Mouse (Mus musculus) hindbrain, embryonic 13.5 days (tissue): ENCODE data around the gene Rfc4. TPM values are rescaled to one million over a fixed set of nuclear protein-coding genes. Genes with fewer than 3 reads are reported as not detected.

Experiments
- ATAC-seq: fragments of 200-750 bp; cut with Nextera tagmentation; 2 replicates; pipeline ENCODE4 v1.8.0; 2017; ENCODE audit warnings: moderate TSS enrichment; ENCODE audit not compliant: low FRiP score
- H3K27ac ChIP-seq: fragments of 300-500 bp; sonication (generic); 2 replicates; pipeline ENCODE4 v1.5.1; 2015; ENCODE audit warnings: inconsistent platforms, mild to moderate bottlenecking, moderate library complexity
- H3K27me3 ChIP-seq: fragments of 300-500 bp; sonication (generic); 2 replicates; pipeline ENCODE4 v1.6.1; 2015; ENCODE audit warnings: mild to moderate bottlenecking, inconsistent platforms
- H3K36me3 ChIP-seq: fragments of 300-500 bp; sonication (generic); 2 replicates; pipeline ENCODE4 v1.6.1; 2015; ENCODE audit warnings: mild to moderate bottlenecking, inconsistent platforms
- H3K4me1 ChIP-seq: fragments of 300-500 bp; sonication (generic); replicated peaks from 2 replicates; pipeline ENCODE4 v1.6.1; 2015; ENCODE audit warnings: inconsistent platforms
- H3K4me2 ChIP-seq: fragments of 300-500 bp; sonication (generic); 2 replicates; pipeline ENCODE4 v1.6.1; 2015; ENCODE audit warnings: inconsistent platforms, mild to moderate bottlenecking, moderate library complexity
- H3K4me3 ChIP-seq: fragments of 300-500 bp; sonication (generic); 2 replicates; pipeline ENCODE4 v1.5.1; 2015; ENCODE audit warnings: mild to moderate bottlenecking, inconsistent platforms
- H3K9ac ChIP-seq: fragments of 300-500 bp; sonication (generic); 2 replicates; pipeline ENCODE4 v1.6.1; 2015; ENCODE audit warnings: mild to moderate bottlenecking, inconsistent platforms
- H3K9me3 ChIP-seq: fragments of 300-500 bp; sonication (generic); 2 replicates; pipeline ENCODE4 v1.6.1; 2016; ENCODE audit warnings: inconsistent platforms
- whole genome bisulfite sequencing: fragments of 180-500 bp; shearing (Covaris S2); methylation state at CpG from one replicate; pipeline ENCODE4 v1.1.7; 2015; 5-methylcytosine and 5-hydroxymethylcytosine counted together
- polyA plus RNA-seq: library from polyadenylated mRNA; unstranded; fragments of >200 nt; fragmentation: Nextera tagmentation; extraction: Ambion mirVana; gene quantifications from 2 replicates; pipeline ENCODE4 v1.2.1, GENCODE M21; 2015

Gene Rfc4
- polyA plus RNA-seq, 1 experiment from 2014 or later, result 57.9 TPM

GRCm38 (mm10) chr16:23157013-23157412 lies 29.5 kb upstream of the Rfc4 start:
- no peaks in the 10 kb centered on the region for H3K9me3 ChIP-seq
- WGBS, result 95% methylated on average over 13 of the region's 13 CpGs
- ATAC-seq, result no peak

GRCm38 (mm10) chr16:23154261-23154660 lies 26.7 kb upstream of the Rfc4 start:
- H3K4me3 ChIP-seq, result no peak overlapping the region
- no peaks in the 10 kb centered on the region for H3K9me3 ChIP-seq
- H3K27me3 ChIP-seq, result no peaks in the 10 kb centered on the region
- H3K27ac ChIP-seq, result no peak overlapping the region
- H3K4me1 ChIP-seq, result no peaks in the 10 kb centered on the region
- H3K36me3 ChIP-seq, result no peaks in the 10 kb centered on the region
- no peak for ATAC-seq
- no peak overlapping the region for H3K9ac ChIP-seq
- no peak overlapping the region for H3K4me2 ChIP-seq
- WGBS, result 83% methylated on average over 5 of the region's 5 CpGs

More at GRCm38 (mm10) chr16:23157013-23157412, 29.5 kb upstream of the Rfc4 start:
- H3K4me1 ChIP-seq, result no peaks in the 10 kb centered on the region
- no peak overlapping the region for H3K9ac ChIP-seq
- H3K27ac ChIP-seq, result no peak overlapping the region
- no peaks in the 10 kb centered on the region for H3K36me3 ChIP-seq
- H3K4me3 ChIP-seq, result no peak overlapping the region
- no peak overlapping the region for H3K4me2 ChIP-seq
- no peaks in the 10 kb centered on the region for H3K27me3 ChIP-seq

DNA sequence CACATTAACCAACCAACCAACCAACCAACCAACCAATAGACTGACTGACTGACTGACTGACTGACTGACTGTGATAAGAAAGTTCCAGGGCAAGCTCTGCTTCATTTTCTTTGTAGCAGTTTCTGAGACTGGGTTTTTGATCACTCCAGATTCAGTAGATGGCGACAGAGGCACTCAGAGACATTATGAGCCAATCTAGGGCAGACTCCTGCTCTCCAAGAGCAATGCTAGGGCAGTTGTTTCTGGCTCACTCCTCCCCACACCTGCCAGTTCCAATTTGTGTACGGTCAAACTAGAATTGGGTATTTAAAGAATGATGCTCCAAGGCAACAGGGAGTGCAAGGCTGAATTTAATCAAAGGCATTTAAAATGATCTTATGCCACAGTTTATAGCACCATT lies 23.9 kb upstream of the Rfc4 start:
- ATAC-seq, result no peak
- WGBS, result 33% methylated on average over 2 of the region's 2 CpGs

DNA sequence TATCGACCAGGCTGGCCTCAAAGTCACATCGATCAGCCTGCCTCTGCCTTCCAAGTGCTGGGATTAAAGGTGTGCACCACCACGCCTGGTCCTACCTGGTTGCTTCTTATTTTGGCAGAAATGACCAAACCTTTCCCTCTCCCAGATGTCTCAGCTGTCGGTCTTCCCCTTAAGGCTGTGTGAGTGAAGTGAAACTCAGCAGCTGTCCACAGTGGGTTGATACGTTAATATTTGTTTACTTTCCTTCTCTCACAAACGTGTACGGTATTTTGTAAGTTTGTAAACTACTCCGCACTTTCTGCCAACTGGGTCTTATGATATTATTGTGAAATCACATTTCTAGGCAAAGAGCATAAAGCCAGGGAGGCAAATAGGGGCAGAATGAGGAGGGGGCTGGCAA lies 21.9 kb upstream of the Rfc4 start:
- Histone ChIP-seq H3K27me3 (no peaks in the 10 kb centered on the region), H3K4me2 (no peak overlapping the region), H3K9me3 (no peaks in the 10 kb centered on the region), H3K27ac (no peak overlapping the region), H3K9ac (no peak overlapping the region), H3K36me3 (no peaks in the 10 kb centered on the region), H3K4me3 (no peak overlapping the region), H3K4me1 (no peaks in the 10 kb centered on the region)
- ATAC-seq, result no peak
- 90% methylated on average over 8 of the region's 8 CpGs for WGBS

More for the DNA sequence above, 23.9 kb upstream of the Rfc4 start:
- no peaks in the 10 kb centered on the region for H3K27me3 ChIP-seq
- H3K27ac ChIP-seq, result no peak overlapping the region
- H3K9me3 ChIP-seq, result no peaks in the 10 kb centered on the region
- H3K4me2 ChIP-seq, result no peak overlapping the region
- no peaks in the 10 kb centered on the region for H3K4me1 ChIP-seq
- H3K36me3 ChIP-seq, result no peaks in the 10 kb centered on the region
- H3K9ac ChIP-seq, result no peak overlapping the region
- H3K4me3 ChIP-seq, result no peak overlapping the region

DNA sequence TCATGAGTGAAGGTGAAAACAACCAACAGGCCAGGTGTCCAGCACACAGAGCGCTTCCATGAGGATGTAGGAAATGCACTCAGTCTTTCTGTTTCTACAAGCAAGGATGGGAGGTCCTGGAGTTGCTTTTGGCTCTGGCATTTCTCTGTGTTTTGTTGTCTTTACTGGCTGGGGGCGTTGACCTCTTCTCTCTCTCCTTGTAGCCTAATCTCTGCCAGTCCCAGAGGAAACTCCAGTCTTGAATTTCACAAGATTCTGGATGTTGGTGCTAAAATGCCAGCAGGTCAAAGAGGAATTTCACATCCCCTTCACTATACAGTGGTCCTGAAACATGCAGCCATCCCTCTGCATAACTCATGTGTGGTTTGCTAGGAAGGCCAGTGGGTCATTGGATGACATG lies 21.4 kb upstream of the Rfc4 start:
- Histone ChIP-seq H3K36me3 (no peaks in the 10 kb centered on the region), H3K9ac (no peak overlapping the region), H3K4me2 (no peak overlapping the region), H3K4me3 (no peak overlapping the region), H3K4me1 (no peaks in the 10 kb centered on the region), H3K27me3 (no peaks in the 10 kb centered on the region), H3K27ac (no peak overlapping the region), H3K9me3 (no peaks in the 10 kb centered on the region)
- 74% methylated on average over 2 of the region's 2 CpGs for WGBS
- no peak for ATAC-seq

GRCm38 (mm10) chr16:23146280-23146679 lies 18.7 kb upstream of the Rfc4 start, which contains the start of gene Adipoq:
TSS of gene Adipoq (plus strand) at chr16:23146536.
- H3K4me2 ChIP-seq, result no peak within 1 kb of the TSS
- H3K27ac ChIP-seq, result no peak within 1 kb of the TSS
- WGBS, result 88% methylated on average over 3 of the region's 3 CpGs
- H3K27me3 ChIP-seq, result no peaks in the 10 kb centered on the region
- no peak within 1 kb of the TSS for H3K4me3 ChIP-seq
- no peaks in the 10 kb centered on the region for H3K4me1 ChIP-seq
- no peaks in the 10 kb centered on the region for H3K36me3 ChIP-seq
- no peaks in the 10 kb centered on the region for H3K9me3 ChIP-seq
- ATAC-seq, result no peak
- H3K9ac ChIP-seq, result no peak within 1 kb of the TSS

- no peak overlapping the region for H3K9ac ChIP-seq
- no peaks in the 10 kb centered on the region for H3K36me3 ChIP-seq
- no peak overlapping the region for H3K27ac ChIP-seq
- H3K27me3 ChIP-seq, result no peaks in the 10 kb centered on the region
- H3K4me1 ChIP-seq, result no peaks in the 10 kb centered on the region
- no peak for ATAC-seq
- no peak overlapping the region for H3K4me2 ChIP-seq
- no peaks in the 10 kb centered on the region for H3K9me3 ChIP-seq
- no peak overlapping the region for H3K4me3 ChIP-seq
- WGBS, result 83% methylated on average over 5 of the region's 5 CpGs
These were observed 17.7 kb upstream of the Rfc4 start for GRCm38 (mm10) chr16:23145211-23145610.

DNA sequence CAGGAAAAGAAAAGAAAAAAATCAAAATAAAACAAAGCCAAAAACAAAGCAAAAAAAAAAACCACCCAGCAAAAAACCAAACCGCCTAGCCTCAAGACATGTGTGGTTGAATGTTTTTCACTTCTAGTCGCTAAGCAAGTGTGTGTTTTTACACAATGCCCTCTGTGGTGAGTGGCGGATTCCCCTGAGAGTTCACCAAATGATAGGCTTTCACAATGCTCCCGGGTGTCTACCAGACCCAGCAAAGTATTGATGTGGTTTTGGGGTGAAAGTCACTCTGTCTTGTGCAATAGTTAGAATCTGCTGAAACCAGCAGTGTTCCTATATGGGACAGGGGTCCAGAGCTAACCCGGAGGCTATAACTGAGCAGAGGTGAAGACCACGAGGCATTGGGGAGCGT lies 16.8 kb upstream of the Rfc4 start:
- ATAC-seq, result no peak
- H3K4me2 ChIP-seq, result no peak overlapping the region
- H3K9ac ChIP-seq, result no peak overlapping the region
- no peak overlapping the region for H3K4me3 ChIP-seq
- 82% methylated on average over 7 of the region's 7 CpGs for WGBS
- no peak overlapping the region for H3K27ac ChIP-seq
- H3K4me1 ChIP-seq, result no peaks in the 10 kb centered on the region
- H3K27me3 ChIP-seq, result no peaks in the 10 kb centered on the region
- H3K9me3 ChIP-seq, result no peaks in the 10 kb centered on the region
- H3K36me3 ChIP-seq, result no peaks in the 10 kb centered on the region

- Histone ChIP-seq H3K4me3 (no peak overlapping the region), H3K4me1 (no peaks in the 10 kb centered on the region), H3K9ac (no peak overlapping the region), H3K36me3 (no peaks in the 10 kb centered on the region), H3K9me3 (no peaks in the 10 kb centered on the region), H3K27me3 (no peaks in the 10 kb centered on the region), H3K4me2 (no peak overlapping the region), H3K27ac (no peak overlapping the region)
- 91% methylated on average over 3 of the region's 3 CpGs for WGBS
- ATAC-seq, result no peak
These were observed 13.4 kb upstream of the Rfc4 start for GRCm38 (mm10) chr16:23140911-23141310.

DNA sequence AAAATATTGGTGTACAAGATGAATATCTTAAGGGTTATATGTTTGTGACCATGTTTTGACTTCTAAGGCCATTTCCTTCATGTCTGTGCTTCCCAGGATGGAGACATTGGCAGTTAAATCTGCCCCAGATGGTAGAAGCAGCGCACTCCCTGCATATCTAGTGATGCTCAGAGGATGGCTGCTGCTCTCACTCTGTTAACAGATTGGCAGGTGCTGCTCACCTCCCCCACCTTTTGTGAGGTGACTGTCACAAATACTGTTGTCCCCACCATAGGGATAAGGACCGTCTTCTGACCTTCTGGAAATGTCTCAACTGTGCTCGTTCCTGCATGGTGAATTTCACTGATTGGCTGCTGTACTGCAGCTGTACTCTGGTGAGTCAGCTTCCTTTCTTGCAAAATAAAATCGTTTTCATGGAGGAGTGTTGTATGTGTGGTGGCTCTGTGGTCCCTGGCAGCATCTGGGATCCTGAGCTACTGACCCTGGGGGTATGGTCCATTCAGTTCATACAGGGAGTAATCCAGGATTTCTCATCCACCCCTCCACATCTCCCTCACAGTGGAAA lies 9.0 kb upstream of the Rfc4 start:
- H3K4me1 ChIP-seq, result no peaks in the 10 kb centered on the region
- no peaks in the 10 kb centered on the region for H3K9me3 ChIP-seq
- no peak overlapping the region for H3K27ac ChIP-seq
- H3K36me3 ChIP-seq, result no peaks in the 10 kb centered on the region
- no peak overlapping the region for H3K4me3 ChIP-seq
- H3K4me2 ChIP-seq, result no peak overlapping the region
- WGBS, result 62% methylated on average over 4 of the region's 4 CpGs
- H3K27me3 ChIP-seq, result no peaks in the 10 kb centered on the region
- no peak for ATAC-seq
- H3K9ac ChIP-seq, result no peak overlapping the region

DNA sequence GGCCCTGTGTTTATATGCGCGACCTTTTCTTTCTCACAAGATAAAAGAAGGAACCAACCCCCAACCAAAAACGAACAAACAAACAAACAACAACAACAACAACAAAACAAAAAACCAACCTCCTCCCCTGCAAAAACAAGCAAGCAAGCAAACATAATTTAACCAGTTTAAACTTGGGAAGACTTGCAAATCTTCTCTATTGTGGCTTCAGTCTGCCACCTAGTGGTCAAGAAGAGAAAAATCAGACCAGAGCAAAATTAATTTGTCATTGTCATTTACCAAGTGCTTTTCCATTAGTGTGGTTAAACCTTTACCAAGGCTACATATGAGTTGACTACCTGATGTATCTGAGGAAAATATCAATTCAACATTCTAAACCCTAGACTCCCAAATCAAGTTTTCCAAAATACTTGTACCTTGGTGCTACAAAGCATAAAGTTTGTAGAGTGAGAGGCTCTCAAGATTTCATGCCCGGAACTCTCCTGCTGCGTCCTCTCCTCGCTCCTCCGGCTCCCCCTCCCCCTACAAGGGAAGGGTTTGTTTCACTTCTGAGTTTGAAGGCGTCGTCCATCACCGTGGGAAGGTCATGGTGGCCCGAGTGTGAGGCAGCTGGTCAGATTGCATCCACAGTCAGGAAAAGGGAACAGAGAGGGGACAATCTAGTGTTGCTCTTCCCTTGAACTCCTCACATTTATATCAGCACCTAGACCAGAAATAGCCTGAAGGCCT lies 8.0 kb upstream of the Rfc4 start:
- no peaks in the 10 kb centered on the region for H3K27me3 ChIP-seq
- no peaks in the 10 kb centered on the region for H3K9me3 ChIP-seq
- no peak overlapping the region for H3K9ac ChIP-seq
- no peaks in the 10 kb centered on the region for H3K36me3 ChIP-seq
- peak; percentile 36; the same call in 1 of the 2 replicates for ATAC-seq
- no peak overlapping the region for H3K4me3 ChIP-seq
- H3K4me1 ChIP-seq, result 0 out of 2 replicates have a peak, but pooled peaks cover 3% of the 10 kb centered on the region
- WGBS, result 20% methylated on average over 11 of the region's 11 CpGs
- no peak overlapping the region for H3K27ac ChIP-seq
- no peak overlapping the region for H3K4me2 ChIP-seq

- H3K27ac ChIP-seq, result no peak overlapping the region
- peaks cover 21% of the 10 kb centered on the region for H3K4me1 ChIP-seq
- H3K9ac ChIP-seq, result no peak overlapping the region
- no peaks in the 10 kb centered on the region for H3K36me3 ChIP-seq
- H3K9me3 ChIP-seq, result no peaks in the 10 kb centered on the region
- no peak overlapping the region for H3K4me3 ChIP-seq
- H3K4me2 ChIP-seq, result no peak overlapping the region
- ATAC-seq, result no peak
- 92% methylated on average over 1 of the region's 1 CpGs for WGBS
- H3K27me3 ChIP-seq, result no peaks in the 10 kb centered on the region
These were observed 4.8 kb upstream of the Rfc4 start for GRCm38 (mm10) chr16:23132336-23132735.

DNA sequence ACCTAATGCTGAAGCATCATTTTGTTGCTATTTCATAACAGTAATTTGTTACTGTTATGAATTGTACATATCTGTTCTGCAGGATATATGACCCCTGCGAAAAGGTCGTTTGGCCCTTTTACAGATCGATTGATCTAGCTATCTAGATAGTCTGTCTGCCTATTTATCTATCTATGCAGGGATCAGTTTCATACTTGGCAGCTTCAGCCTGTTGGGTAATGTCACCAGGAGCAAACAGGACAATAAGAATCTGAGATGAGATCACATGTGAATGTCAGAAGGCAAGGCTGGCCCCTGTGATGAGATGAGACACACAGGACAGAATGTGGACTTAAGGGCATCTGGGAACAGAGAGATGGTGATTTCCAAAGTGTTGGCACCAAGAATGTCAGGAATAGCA lies 2.8 kb upstream of the Rfc4 start:
- WGBS, result 93% methylated on average over 3 of the region's 3 CpGs
- ATAC-seq, result no peak
- Histone ChIP-seq H3K4me1 (peaks cover 31% of the 10 kb centered on the region), H3K36me3 (no peaks in the 10 kb centered on the region), H3K4me3 (no peak overlapping the region), H3K4me2 (no peak overlapping the region), H3K27ac (no peak overlapping the region), H3K9ac (no peak overlapping the region), H3K9me3 (no peaks in the 10 kb centered on the region), H3K27me3 (no peaks in the 10 kb centered on the region)
